Mouse (Mus musculus) hindbrain, embryonic 16.5 days (tissue): Measurements from ENCODE around the gene Dhx16. TPM values are rescaled to one million over a fixed set of nuclear protein-coding genes. Genes with fewer than 3 reads are reported as not detected.

Experiments used
- ATAC-seq: fragments of 200-750 bp; cut with Nextera tagmentation; 2 replicates; pipeline ENCODE4 v1.8.0; 2017; ENCODE audit warnings: moderate TSS enrichment, moderate library complexity
- H3K27ac ChIP-seq: fragments of 300-500 bp; sonication (generic); 2 replicates; pipeline ENCODE4 v1.5.1; 2014; ENCODE audit warnings: low read depth, mild to moderate bottlenecking, control low read depth, low read length, moderate library complexity
- H3K27me3 ChIP-seq: fragments of 300-500 bp; sonication (generic); replicated peaks from 2 replicates; pipeline ENCODE4 v1.6.1; 2014; ENCODE audit warnings: low read length; ENCODE audit not compliant: control insufficient read depth, insufficient read depth
- H3K36me3 ChIP-seq: fragments of 300-500 bp; sonication (generic); 2 replicates; pipeline ENCODE4 v1.6.1; 2014; ENCODE audit warnings: mild to moderate bottlenecking, low read length, moderate library complexity, mixed read lengths; ENCODE audit not compliant: control insufficient read depth, insufficient read depth
- H3K4me1 ChIP-seq: fragments of 300-500 bp; sonication (generic); 2 replicates; pipeline ENCODE4 v1.6.1; 2014; ENCODE audit warnings: low read depth, low read length; ENCODE audit not compliant: control insufficient read depth, insufficient read depth
- H3K4me2 ChIP-seq: fragments of 300-500 bp; sonication (generic); 2 replicates; pipeline ENCODE4 v1.6.1; 2014; ENCODE audit warnings: mild to moderate bottlenecking, low read length, control low read depth, moderate library complexity
- H3K4me3 ChIP-seq: fragments of 300-500 bp; sonication (generic); 2 replicates; pipeline ENCODE4 v1.5.1; 2014; ENCODE audit warnings: mild to moderate bottlenecking, low read length, control low read depth, moderate library complexity
- H3K9ac ChIP-seq: fragments of 300-500 bp; sonication (generic); 2 replicates; pipeline ENCODE4 v1.6.1; 2014; ENCODE audit warnings: low read depth, mild to moderate bottlenecking, control low read depth, low read length, moderate library complexity
- H3K9me3 ChIP-seq: fragments of 300-500 bp; sonication (generic); 2 replicates; pipeline ENCODE4 v1.6.1; 2014; ENCODE audit warnings: mild to moderate bottlenecking, low read length, moderate library complexity; ENCODE audit not compliant: control insufficient read depth
- WGBS: fragments of 180-500 bp; shearing (Covaris S2); extraction: QIAGEN DNeasy Blood & Tissue Kit; methylation state at CpG from one replicate; pipeline ENCODE4 v1.1.7; 2014; 5-methylcytosine and 5-hydroxymethylcytosine counted together
- polyA plus RNA-seq: library from polyadenylated mRNA; unstranded; fragments of >200 nt; fragmentation: Nextera tagmentation; extraction: Ambion mirVana; gene quantifications from 2 replicates; pipeline ENCODE4 v1.2.1, GENCODE M21; 2015

The Dhx16 gene
- polyA plus RNA-seq, 1 experiment from 2014 or later, result 25.0 TPM

DNA sequence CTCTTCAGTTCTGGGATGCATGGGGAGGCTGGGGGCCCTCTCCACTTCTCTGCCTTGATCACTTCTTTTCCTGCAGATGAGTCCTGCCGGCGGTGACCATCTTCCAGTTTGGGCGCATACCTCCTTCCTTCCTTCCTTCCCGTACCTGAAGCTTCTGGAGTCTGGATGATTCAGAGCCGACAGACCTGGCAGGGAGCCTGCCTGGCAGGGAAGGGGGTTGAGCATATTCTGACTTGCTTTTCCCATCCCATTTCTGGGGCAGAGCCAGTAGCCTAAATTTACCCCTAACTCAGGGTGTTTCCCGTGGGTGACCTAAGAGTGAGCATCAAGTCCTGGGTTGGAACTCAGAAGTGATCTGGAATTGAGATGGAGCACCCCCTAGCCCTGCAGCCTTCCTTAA lies 4.9 kb upstream of the Dhx16 start:
- Histone ChIP-seq H3K4me1 (peaks cover 26% of the 10 kb centered on the region), H3K4me3 (no peak overlapping the region), H3K36me3 (peaks cover 15% of the 10 kb centered on the region), H3K27me3 (no peaks in the 10 kb centered on the region), H3K27ac (no peak overlapping the region), H3K9ac (no peak overlapping the region), H3K4me2 (no peak overlapping the region), H3K9me3 (no peaks in the 10 kb centered on the region)
- WGBS, result 91% methylated on average over 6 of the region's 6 CpGs
- no peak for ATAC-seq

GRCm38 (mm10) chr17:35882924-35883323 lies 3.3 kb downstream of the Dhx16 start:
- 96% methylated on average over 16 of the region's 17 CpGs for WGBS

DNA sequence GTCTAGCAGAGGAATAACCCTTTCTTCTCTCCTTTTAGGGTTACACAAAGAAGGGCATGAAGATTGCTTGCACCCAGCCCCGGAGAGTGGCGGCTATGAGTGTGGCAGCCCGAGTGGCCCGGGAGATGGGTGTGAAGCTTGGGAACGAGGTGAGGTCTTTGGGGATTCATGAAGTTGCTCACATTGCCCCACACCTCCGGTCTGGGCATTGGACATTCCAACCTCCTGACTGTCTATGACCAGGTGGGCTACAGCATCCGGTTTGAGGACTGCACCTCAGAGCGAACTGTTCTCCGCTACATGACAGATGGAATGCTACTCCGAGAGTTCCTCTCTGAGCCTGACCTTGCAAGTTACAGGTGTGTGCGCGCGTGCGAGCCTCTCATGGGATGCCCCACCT lies 4.2 kb downstream of the Dhx16 start:
- no peak overlapping the region for H3K27ac ChIP-seq
- no peaks in the 10 kb centered on the region for H3K27me3 ChIP-seq
- H3K9me3 ChIP-seq, result no peaks in the 10 kb centered on the region
- 99% methylated on average over 14 of the region's 14 CpGs for WGBS
- no peak overlapping the region for H3K4me2 ChIP-seq
- H3K4me1 ChIP-seq, result peaks cover 11% of the 10 kb centered on the region
- peaks cover 51% of the 10 kb centered on the region for H3K36me3 ChIP-seq
- no peak overlapping the region for H3K9ac ChIP-seq
- no peak overlapping the region for H3K4me3 ChIP-seq
- no peak for ATAC-seq

More at GRCm38 (mm10) chr17:35882924-35883323, 3.3 kb downstream of the Dhx16 start:
- Histone ChIP-seq H3K4me1 (peaks cover 11% of the 10 kb centered on the region), H3K27ac (no peak overlapping the region), H3K9ac (no peak overlapping the region), H3K9me3 (no peaks in the 10 kb centered on the region), H3K4me2 (no peak overlapping the region), H3K4me3 (no peak overlapping the region), H3K36me3 (peaks cover 42% of the 10 kb centered on the region), H3K27me3 (no peaks in the 10 kb centered on the region)
- no peak for ATAC-seq

- 75% methylated on average over 7 of the region's 17 CpGs for WGBS
These were observed 8.1 kb downstream of the Dhx16 start for GRCm38 (mm10) chr17:35887725-35888124.

DNA sequence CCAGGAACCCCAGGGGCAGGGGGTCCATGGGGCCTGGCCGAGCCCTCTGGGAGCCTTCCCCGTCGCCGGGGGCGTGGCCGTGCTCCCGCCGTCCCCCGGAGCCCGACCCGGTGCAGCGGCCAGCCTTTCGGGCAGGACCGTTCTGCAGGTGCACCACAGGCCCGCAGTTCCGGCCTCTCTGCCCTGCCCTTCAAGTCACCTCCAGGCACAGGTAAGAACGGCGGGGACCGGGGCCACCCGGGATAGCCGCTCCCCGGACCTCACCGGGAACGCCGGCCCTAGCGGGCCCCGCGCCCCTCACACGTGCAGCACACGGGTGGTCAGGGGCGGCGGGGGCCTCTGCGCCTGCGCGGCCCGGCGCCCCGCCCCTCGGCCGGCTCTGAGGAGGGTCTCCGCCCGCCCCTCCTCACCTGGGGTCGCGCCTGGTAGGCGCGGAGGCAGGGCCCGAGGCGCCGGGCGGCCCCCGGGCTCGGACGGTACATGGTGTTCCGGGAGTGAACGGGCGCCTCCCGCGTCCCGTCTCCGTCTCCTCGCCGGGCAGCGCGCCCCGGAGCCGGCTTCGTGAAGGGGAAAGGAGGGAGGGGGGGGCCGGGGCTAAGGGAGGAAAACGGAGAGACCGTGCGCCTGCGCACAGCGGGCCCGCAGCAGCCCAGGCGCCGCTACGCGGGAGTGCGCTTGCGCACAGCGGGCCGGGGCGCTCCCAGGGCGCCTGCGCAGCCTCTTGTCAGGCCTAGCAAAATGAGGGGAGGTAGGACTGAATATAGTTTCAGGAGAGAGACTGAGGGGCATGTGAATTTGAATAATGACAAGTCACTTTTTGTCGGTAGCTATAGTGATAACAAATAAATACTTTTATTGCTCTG lies 17.4 kb downstream of the Dhx16 start, which contains the start of gene 2310061I04Rik:
Gene 2310061I04Rik, minus strand, starts transcription at position 651 of the 863 bp plus-strand sequence.
- H3K4me1 ChIP-seq, result peaks cover 13% of the 10 kb centered on the region
- H3K4me3 ChIP-seq, result peak within 1 kb of the TSS; percentile 80
- no peaks in the 10 kb centered on the region for H3K27me3 ChIP-seq
- no peaks in the 10 kb centered on the region for H3K9me3 ChIP-seq
- peak; percentile 95 for ATAC-seq
- peak within 1 kb of the TSS; percentile 99 for H3K4me2 ChIP-seq
- H3K9ac ChIP-seq, result peak within 1 kb of the TSS; percentile 93
- H3K27ac ChIP-seq, result peak within 1 kb of the TSS; percentile 98
- H3K36me3 ChIP-seq, result peaks cover 30% of the 10 kb centered on the region
- under 1% methylated on average over 82 of the region's 86 CpGs for WGBS

More at GRCm38 (mm10) chr17:35887725-35888124, 8.1 kb downstream of the Dhx16 start:
- Histone ChIP-seq H3K4me1 (no peaks in the 10 kb centered on the region), H3K27me3 (no peaks in the 10 kb centered on the region), H3K4me3 (no peak overlapping the region), H3K27ac (no peak overlapping the region), H3K4me2 (no peak overlapping the region), H3K9ac (no peak overlapping the region), H3K9me3 (no peaks in the 10 kb centered on the region), H3K36me3 (peaks cover 69% of the 10 kb centered on the region)
- no peak for ATAC-seq

- Histone ChIP-seq H3K27ac (peak overlapping the region; percentile 98), H3K36me3 (peaks cover 32% of the 10 kb centered on the region), H3K27me3 (no peaks in the 10 kb centered on the region), H3K9ac (peak overlapping the region; percentile 93), H3K4me2 (peak overlapping the region; percentile 99), H3K4me3 (peak overlapping the region; percentile 80), H3K4me1 (peaks cover 13% of the 10 kb centered on the region), H3K9me3 (no peaks in the 10 kb centered on the region)
- WGBS, result 40% methylated on average over 23 of the region's 23 CpGs
- ATAC-seq, result peak; percentile 43
These were observed 18.3 kb downstream of the Dhx16 start for GRCm38 (mm10) chr17:35897644-35898573.

DNA sequence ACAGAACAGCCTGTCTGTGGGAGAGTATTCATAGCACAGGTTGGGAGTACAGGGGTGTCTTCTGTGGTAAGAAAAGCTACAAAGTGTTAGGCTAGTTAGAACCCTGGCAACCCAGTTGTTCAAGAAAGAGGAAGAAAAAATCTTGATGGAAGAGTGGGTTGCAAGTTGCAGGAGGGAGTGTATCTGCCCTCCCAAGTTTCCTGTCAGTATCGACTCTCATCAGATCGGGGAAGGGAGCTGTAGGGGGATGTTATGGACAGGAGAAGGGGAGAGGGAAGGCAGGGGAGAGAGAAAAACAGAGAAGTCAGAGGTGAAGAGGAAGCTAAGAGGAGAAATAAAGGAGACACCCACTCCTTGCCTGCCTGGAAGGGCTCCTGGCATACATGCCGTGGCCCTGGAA lies 21.0 kb downstream of the Dhx16 start:
- Histone ChIP-seq H3K9ac (no peak overlapping the region), H3K4me1 (peaks cover 13% of the 10 kb centered on the region), H3K27ac (no peak overlapping the region), H3K36me3 (peaks cover 44% of the 10 kb centered on the region), H3K9me3 (no peaks in the 10 kb centered on the region), H3K27me3 (no peaks in the 10 kb centered on the region), H3K4me3 (no peak overlapping the region), H3K4me2 (no peak overlapping the region)
- 89% methylated on average over 3 of the region's 3 CpGs for WGBS
- ATAC-seq, result no peak

DNA sequence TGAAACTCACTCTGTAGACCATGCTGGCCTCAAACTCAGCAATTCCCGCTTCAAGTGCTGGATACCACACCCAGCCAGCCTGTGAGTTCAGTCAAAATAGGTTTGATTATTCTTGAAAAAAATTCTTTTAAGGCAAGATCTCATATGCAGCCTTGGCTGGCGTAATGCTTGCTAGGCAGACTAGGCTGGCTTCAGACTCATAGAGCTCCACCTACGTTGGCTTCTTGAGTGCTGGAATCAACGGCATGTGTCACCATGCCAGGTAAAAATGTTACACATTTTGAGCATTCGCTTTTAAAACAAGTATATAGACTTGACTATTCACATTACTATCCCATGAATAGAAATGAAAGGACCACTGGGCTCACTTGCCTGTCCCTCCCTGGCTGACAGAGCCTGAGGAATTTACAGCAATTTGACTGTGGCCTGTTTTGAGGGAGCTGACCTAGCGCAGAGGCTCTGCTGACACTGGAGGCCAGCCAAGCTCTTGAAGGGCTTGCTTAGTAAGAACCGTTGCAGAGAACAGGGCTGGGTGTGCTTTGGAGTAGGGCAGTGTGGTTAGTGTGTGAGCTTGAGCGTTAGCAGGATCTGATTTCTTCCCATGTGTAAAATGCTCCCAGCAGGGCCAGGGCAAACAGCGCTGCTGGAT lies 23.8 kb downstream of the Dhx16 start:
- H3K27ac ChIP-seq, result no peak overlapping the region
- 86% methylated on average over 9 of the region's 9 CpGs for WGBS
- ATAC-seq, result no peak
- no peak overlapping the region for H3K9ac ChIP-seq
- no peak overlapping the region for H3K4me2 ChIP-seq
- no peaks in the 10 kb centered on the region for H3K9me3 ChIP-seq
- H3K4me3 ChIP-seq, result no peak overlapping the region
- peaks cover 8% of the 10 kb centered on the region for H3K4me1 ChIP-seq
- peaks cover 55% of the 10 kb centered on the region for H3K36me3 ChIP-seq
- no peaks in the 10 kb centered on the region for H3K27me3 ChIP-seq
